Mouse (Mus musculus) neural tube, embryonic 14.5 days (tissue): ENCODE measurements at regions not wholly inside any gene's neighbourhood (a gene's known extent, or its start where the extent isn't known, plus 50 kb on each side); places are given as distances from the start of the nearest gene placed in this dataset.

ENCODE experiments used
- ATAC-seq: fragments of 200-750 bp; cut with Nextera tagmentation; 2 replicates; pipeline ENCODE4 v1.8.0; 2017; ENCODE audit warnings: low read depth, mild to moderate bottlenecking, moderate TSS enrichment, moderate library complexity
- H3K27ac ChIP-seq: fragments of 300-500 bp; sonication (generic); 2 replicates; pipeline ENCODE4 v1.5.1; 2014; ENCODE audit warnings: low read depth, mild to moderate bottlenecking, control low read depth, low read length, moderate library complexity, mixed read lengths
- H3K27me3 ChIP-seq: fragments of 300-500 bp; sonication (generic); 2 replicates; pipeline ENCODE4 v1.6.1; 2014; ENCODE audit warnings: low read length; ENCODE audit not compliant: control insufficient read depth, insufficient read depth
- H3K36me3 ChIP-seq: fragments of 300-500 bp; sonication (generic); 2 replicates; pipeline ENCODE4 v1.6.1; 2014; ENCODE audit warnings: low read length, mixed read lengths; ENCODE audit not compliant: control insufficient read depth, insufficient read depth
- H3K4me1 ChIP-seq: fragments of 300-500 bp; sonication (generic); 2 replicates; pipeline ENCODE4 v1.6.1; 2014; ENCODE audit warnings: low read length; ENCODE audit not compliant: control insufficient read depth, insufficient read depth
- H3K4me2 ChIP-seq: fragments of 300-500 bp; sonication (generic); 2 replicates; pipeline ENCODE4 v1.6.1; 2014; ENCODE audit warnings: mild to moderate bottlenecking, low read depth, low read length, control low read depth
- H3K4me3 ChIP-seq: fragments of 300-500 bp; sonication (generic); 2 replicates; pipeline ENCODE4 v1.5.1; 2014; ENCODE audit warnings: low read depth, low read length, control low read depth, mixed read lengths
- H3K9ac ChIP-seq: fragments of 300-500 bp; sonication (generic); replicated peaks from 2 replicates; pipeline ENCODE4 v1.6.1; 2014; ENCODE audit warnings: low read depth, mild to moderate bottlenecking, control low read depth, low read length, mixed read lengths
- H3K9me3 ChIP-seq: fragments of 300-500 bp; sonication (generic); 2 replicates; pipeline ENCODE4 v1.6.1; 2016; ENCODE audit warnings: low read length; ENCODE audit not compliant: control insufficient read depth
- WGBS: fragments of 180-500 bp; shearing (Covaris S2); extraction: QIAGEN DNeasy Blood & Tissue Kit; methylation state at CpG from one replicate; pipeline ENCODE4 v1.1.7; 2014; 5-methylcytosine and 5-hydroxymethylcytosine counted together

DNA sequence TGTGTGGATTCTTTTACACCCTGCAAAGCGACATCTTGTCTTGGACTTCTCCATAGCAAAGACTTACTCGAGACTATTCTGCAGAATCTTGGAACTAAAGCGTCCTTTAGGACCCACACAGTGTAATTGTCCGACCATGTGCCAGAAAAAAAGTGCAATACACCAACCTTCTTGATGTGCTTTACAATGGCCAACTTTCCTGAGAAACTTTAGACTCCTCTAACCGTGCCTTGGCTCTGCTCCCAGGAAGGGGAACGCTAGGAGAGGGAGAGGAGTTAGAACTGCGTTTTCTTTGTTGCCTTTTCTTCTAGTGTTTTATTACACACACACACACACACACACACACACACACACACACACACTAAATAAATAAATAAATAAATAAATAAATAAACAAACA is 515.1 kb upstream of the Mgmt start:
- ATAC-seq, result no peak
- H3K27ac ChIP-seq, result no peak overlapping the region
- 61% methylated on average over 7 of the region's 7 CpGs for WGBS
- H3K9ac ChIP-seq, result no peak overlapping the region
- no peaks in the 10 kb centered on the region for H3K9me3 ChIP-seq
- H3K4me1 ChIP-seq, result no peaks in the 10 kb centered on the region
- no peaks in the 10 kb centered on the region for H3K27me3 ChIP-seq
- H3K36me3 ChIP-seq, result no peaks in the 10 kb centered on the region
- H3K4me2 ChIP-seq, result no peak overlapping the region
- H3K4me3 ChIP-seq, result no peak overlapping the region

DNA sequence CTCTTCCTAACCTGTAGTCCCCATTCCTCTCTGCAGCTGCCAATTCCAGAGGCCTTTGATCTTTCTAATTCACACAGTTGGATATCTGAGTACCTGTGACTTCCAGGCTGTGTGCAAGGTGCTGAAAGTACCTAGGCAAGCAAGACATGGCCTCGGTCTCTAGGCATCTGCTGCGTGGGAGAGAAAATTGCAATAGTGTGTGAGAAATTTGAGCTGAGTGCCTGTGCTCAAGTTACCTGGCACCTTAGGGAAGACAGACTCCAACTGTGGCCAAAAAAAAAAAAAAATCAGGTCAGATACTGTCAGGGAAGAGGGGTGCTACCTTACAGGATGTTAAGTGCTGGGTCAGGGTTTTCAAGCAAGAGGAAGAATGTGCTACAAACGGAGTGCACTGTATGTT is 514.7 kb upstream of the Mgmt start:
- Histone ChIP-seq H3K27ac (no peak overlapping the region), H3K9ac (no peak overlapping the region), H3K27me3 (no peaks in the 10 kb centered on the region), H3K36me3 (no peaks in the 10 kb centered on the region), H3K4me3 (no peak overlapping the region), H3K4me1 (no peaks in the 10 kb centered on the region), H3K9me3 (no peaks in the 10 kb centered on the region), H3K4me2 (no peak overlapping the region)
- no peak for ATAC-seq
- 76% methylated on average over 3 of the region's 3 CpGs for WGBS

DNA sequence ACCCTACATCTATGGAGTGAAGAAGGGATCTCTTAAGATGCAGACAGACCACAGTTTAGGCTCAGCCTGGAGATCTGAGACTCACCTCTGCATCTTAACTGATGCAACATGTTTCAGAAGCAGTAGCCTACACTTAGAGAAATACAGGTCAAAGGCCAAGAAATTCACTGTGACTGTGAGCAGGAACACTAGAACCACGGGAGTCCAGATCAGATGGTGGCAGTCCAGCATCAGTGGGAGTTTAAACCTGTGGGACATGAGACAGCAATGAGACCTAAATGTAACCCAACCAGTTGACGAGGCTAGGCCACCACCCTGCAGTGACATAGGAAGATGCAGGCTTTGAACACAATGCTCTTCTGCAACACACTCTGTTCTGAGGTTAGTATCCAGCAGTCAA is 511.1 kb upstream of the Mgmt start:
- 89% methylated on average over 2 of the region's 2 CpGs for WGBS
- Histone ChIP-seq H3K27ac (no peak overlapping the region), H3K36me3 (no peaks in the 10 kb centered on the region), H3K4me2 (no peak overlapping the region), H3K27me3 (no peaks in the 10 kb centered on the region), H3K4me1 (no peaks in the 10 kb centered on the region), H3K9ac (no peak overlapping the region), H3K4me3 (no peak overlapping the region), H3K9me3 (no peaks in the 10 kb centered on the region)
- no peak for ATAC-seq

DNA sequence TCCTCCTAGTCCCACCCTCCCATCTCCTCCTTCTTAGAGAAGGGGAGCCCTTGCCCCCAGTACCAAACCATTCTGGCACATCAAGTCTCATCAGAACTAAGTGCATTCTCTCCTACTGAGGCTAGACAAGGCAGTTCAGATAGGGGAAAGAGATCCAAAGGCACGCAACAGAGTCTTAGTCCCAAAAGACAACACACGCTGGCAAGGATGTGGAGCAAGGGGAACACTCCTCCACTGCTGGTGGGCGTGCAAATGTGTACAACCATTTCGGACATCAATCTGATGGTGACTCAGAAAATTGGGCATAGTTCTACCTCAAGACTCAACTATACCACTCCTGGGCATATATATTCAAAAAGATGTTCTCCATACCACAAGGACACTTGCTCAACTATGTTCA is 506.7 kb upstream of the Mgmt start:
- H3K9ac ChIP-seq, result no peak overlapping the region
- no peaks in the 10 kb centered on the region for H3K36me3 ChIP-seq
- H3K9me3 ChIP-seq, result no peaks in the 10 kb centered on the region
- no peak overlapping the region for H3K4me2 ChIP-seq
- WGBS, result 95% methylated on average over 4 of the region's 4 CpGs
- no peaks in the 10 kb centered on the region for H3K4me1 ChIP-seq
- no peak overlapping the region for H3K27ac ChIP-seq
- H3K4me3 ChIP-seq, result no peak overlapping the region
- no peaks in the 10 kb centered on the region for H3K27me3 ChIP-seq
- ATAC-seq, result no peak

DNA sequence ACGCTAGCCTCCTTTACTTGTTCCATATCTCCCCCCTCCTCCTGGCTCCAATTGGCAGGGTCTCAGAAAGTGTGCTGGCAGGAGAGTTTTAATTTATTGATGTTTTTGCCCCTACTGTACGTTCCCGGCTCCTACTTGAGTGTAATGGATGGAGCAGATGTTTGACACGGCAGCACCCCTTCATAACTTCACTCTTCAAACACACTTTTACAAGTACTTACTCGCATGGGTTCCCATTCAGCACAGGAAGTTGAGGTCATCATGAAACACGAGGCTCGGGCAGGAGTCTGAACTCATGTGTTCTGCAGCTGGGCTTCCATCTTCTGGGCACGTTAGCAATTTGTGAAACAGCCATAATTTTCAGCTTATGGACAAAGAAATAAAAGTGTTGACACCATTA is 504.3 kb upstream of the Mgmt start:
- no peak for ATAC-seq
- H3K36me3 ChIP-seq, result no peaks in the 10 kb centered on the region
- 53% methylated on average over 8 of the region's 8 CpGs for WGBS
- no peak overlapping the region for H3K27ac ChIP-seq
- no peak overlapping the region for H3K4me2 ChIP-seq
- no peak overlapping the region for H3K4me3 ChIP-seq
- no peak overlapping the region for H3K9ac ChIP-seq
- no peaks in the 10 kb centered on the region for H3K27me3 ChIP-seq
- H3K4me1 ChIP-seq, result no peaks in the 10 kb centered on the region
- no peaks in the 10 kb centered on the region for H3K9me3 ChIP-seq

DNA sequence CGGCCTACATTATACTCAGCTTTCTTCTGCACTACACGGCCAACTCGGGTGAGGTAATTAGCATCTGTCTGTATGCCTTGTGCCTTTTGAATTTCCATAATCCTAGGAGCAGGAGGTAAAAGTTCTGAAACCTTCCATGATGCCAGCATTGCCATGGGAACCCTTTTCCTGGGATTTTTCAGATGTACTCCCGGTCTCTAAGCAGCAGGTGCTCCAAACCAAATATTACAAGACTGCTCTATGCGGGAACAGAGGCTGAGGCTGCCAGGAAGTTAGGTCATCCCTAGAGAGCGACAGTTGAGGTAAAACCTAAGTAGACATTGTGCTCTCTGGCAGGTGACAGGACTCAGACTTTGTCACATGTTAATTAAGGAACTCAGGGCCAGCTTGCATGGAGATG is 501.0 kb upstream of the Mgmt start:
- no peak for ATAC-seq
- Histone ChIP-seq H3K9ac (no peak overlapping the region), H3K4me3 (no peak overlapping the region), H3K4me2 (no peak overlapping the region), H3K4me1 (no peaks in the 10 kb centered on the region), H3K27ac (no peak overlapping the region), H3K9me3 (no peaks in the 10 kb centered on the region), H3K36me3 (no peaks in the 10 kb centered on the region), H3K27me3 (no peaks in the 10 kb centered on the region)
- 79% methylated on average over 6 of the region's 6 CpGs for WGBS

DNA sequence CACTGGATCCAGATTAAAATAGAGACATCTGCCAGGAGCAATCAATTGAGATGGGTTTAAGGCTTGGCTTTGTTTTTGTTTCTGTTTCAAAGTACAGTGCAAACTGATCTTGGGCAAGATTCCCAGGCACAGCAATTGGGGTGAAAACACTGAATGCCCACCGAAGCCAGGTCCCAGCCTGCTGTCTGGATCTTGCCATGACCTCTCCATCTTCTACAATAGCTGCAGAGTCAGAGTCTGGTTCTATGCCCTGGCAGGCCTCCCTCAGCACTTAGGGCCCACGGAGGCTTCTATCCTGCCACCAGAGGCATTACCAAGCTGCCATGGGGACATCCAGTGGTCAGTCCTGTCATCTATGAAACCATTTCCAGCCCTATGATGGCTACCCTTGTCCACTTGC is 498.6 kb upstream of the Mgmt start:
- no peak for ATAC-seq
- Histone ChIP-seq H3K27me3 (no peaks in the 10 kb centered on the region), H3K27ac (no peak overlapping the region), H3K36me3 (no peaks in the 10 kb centered on the region), H3K9ac (no peak overlapping the region), H3K9me3 (no peaks in the 10 kb centered on the region), H3K4me3 (no peak overlapping the region), H3K4me2 (no peak overlapping the region), H3K4me1 (no peaks in the 10 kb centered on the region)
- 59% methylated on average over 2 of the region's 2 CpGs for WGBS

DNA sequence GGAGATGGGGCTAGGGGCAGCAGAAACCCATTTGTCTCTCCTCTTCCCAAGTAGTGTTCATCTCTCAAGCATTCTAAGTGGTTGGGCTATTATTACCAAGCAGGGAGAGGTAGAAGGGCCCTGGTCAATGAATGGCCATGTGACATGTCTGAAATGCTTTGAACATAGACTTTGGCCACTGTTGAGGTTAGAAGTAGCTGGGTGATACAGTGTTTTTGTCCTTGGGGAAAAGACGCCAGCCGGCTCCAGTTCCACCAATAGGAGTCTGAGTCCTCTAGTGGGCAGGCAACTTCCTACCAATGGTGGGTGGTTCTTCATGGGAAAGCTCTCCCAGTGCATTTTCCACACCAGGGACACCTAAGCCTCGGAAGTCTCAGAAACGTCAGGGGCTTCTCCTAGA is 497.3 kb upstream of the Mgmt start:
- no peak for ATAC-seq
- WGBS, result 87% methylated on average over 4 of the region's 4 CpGs

DNA sequence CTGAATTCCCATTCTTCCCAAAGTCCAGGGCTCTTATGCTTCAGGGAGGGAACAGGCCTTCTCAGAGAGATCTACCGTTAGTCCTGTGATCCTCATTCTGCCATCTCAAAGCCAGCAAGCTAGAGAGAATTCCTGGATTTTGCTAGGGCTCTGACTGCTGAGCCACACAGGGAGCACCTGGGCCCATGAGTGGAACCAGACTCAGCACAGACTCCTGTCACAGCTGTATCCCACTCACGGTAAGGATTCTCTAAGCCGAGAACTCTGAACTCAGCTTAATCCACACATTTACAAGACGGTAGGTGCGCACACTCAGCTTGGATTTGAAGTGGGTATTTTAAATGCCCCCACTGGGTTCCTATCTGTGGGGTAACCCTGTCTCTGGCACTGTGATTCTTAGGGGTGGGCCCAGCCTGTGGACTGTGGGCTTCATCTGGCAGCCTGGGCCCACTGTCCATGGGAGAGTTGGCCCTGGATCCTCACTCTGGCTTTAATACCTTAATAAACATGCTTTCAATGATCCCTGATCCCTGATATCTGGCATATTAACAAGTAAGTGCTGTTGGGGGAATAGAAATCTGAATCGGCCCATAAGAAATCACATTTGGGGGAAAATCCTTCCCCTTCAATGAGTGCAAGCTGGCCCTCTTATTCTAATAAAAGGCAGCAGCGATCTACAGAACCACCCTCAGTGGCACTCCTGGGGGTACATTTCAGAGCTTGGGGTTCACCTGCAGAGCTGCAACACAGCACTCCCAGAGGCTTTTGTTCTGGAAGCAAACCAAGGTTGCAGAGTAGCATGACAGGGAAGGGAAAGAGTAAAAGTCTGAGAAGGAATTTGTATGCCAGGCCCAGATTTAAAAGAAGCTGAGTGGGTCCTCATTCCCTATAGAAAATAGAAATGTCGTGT is 491.5 kb upstream of the Mgmt start:
- whole genome bisulfite sequencing, result 81% methylated on average over 8 of the region's 8 CpGs
- no peaks in the 10 kb centered on the region for H3K27me3 ChIP-seq
- no peak overlapping the region for H3K4me3 ChIP-seq
- H3K4me1 ChIP-seq, result no peaks in the 10 kb centered on the region
- H3K4me2 ChIP-seq, result no peak overlapping the region
- no peaks in the 10 kb centered on the region for H3K9me3 ChIP-seq
- H3K36me3 ChIP-seq, result no peaks in the 10 kb centered on the region
- H3K9ac ChIP-seq, result no peak overlapping the region
- no peak overlapping the region for H3K27ac ChIP-seq
- ATAC-seq, result no peak

More for the DNA sequence above, 497.3 kb upstream of the Mgmt start:
- H3K27ac ChIP-seq, result no peak overlapping the region
- no peaks in the 10 kb centered on the region for H3K27me3 ChIP-seq
- no peak overlapping the region for H3K4me3 ChIP-seq
- no peak overlapping the region for H3K9ac ChIP-seq
- H3K4me2 ChIP-seq, result no peak overlapping the region
- no peaks in the 10 kb centered on the region for H3K9me3 ChIP-seq
- no peaks in the 10 kb centered on the region for H3K4me1 ChIP-seq
- H3K36me3 ChIP-seq, result no peaks in the 10 kb centered on the region
